In the genomic region with DNA sequence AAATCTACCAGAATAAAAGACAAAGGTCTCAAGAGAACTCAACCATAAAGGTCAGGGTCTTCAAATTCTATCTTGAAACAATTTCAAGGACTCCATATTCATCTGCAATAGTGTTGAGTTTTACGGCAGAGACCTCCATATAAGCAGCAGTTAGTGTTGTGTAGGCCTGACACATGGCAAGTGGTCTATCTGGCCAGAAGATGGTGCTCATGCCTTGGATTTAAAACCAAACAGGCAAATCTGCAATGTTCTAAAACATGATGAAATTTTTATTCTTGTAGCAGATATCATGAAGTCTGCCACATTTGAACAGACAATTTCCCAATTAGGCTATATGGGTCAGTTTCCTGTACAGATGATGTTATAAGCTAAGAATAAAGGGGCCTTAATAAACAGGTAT, we compare ENCODE assay signal across 9 mouse cellular contexts. TPM values are rescaled to one million over a fixed set of nuclear protein-coding genes. Genes with fewer than 3 reads are reported as not detected.
A peak's percentile ranks its signal among the peaks of the same experiment; 100 is the strongest.
DNase-seq lines count a peak whose midpoint lies in the region; ATAC-seq and TF ChIP-seq lines count a peak whose summit lies in the region.
"Had no signal": no experiment of that assay in that cellular context is flagged by ENCODE, and none has a peak within 500 bp of the region (broad histone marks: within the 10 kb centered on the region; RNA-seq: fewer than 3 reads in every experiment).

No protein-coding gene starts in this region.

- ATAC-seq in intestine, postnatal 0 days, result no peak
- ATAC-seq in intestine, embryonic 15.5 days, result no peak
- no peak for ATAC-seq in forebrain, embryonic 12.5 days (ENCODE audit: low FRiP score)

- H3K4me3 ChIP-seq in intestine, postnatal 0 days (ENCODE audit: low read depth, low read length), result no peak overlapping the region
- H3K4me3 ChIP-seq in intestine, embryonic 15.5 days (replicated peaks), result no peak overlapping the region
- no peak overlapping the region for H3K4me3 ChIP-seq in forebrain, embryonic 12.5 days (replicated peaks)
- H3K4me3 ChIP-seq: embryonic facial prominence, embryonic 15.5 days had no signal

- 61% methylated on average over 1 of the region's 1 CpGs for WGBS in intestine, postnatal 0 days
- 72% methylated on average over 1 of the region's 1 CpGs for WGBS in intestine, embryonic 15.5 days
- WGBS in forebrain, embryonic 12.5 days, result 91% methylated on average over 1 of the region's 1 CpGs

- no peaks in the 10 kb centered on the region for H3K27me3 ChIP-seq in intestine, postnatal 0 days (replicated peaks; ENCODE audit: control insufficient read depth, insufficient read depth, low read length)
- no peaks in the 10 kb centered on the region for H3K27me3 ChIP-seq in intestine, embryonic 15.5 days (replicated peaks)
- no peaks in the 10 kb centered on the region for H3K27me3 ChIP-seq in forebrain, embryonic 12.5 days
- H3K27me3 ChIP-seq: embryonic facial prominence, embryonic 15.5 days had no signal

- TF ChIP-seq CTCF in intestine, postnatal 0 days (IDR thresholded peaks at IDR 0.05; ENCODE audit: low read depth), result peak; percentile 61

- no peak overlapping the region for H3K27ac ChIP-seq in intestine, postnatal 0 days (ENCODE audit: low read depth, low read length)
- H3K27ac ChIP-seq in intestine, embryonic 15.5 days, result no peak overlapping the region
- H3K27ac ChIP-seq in forebrain, embryonic 12.5 days, result no peak overlapping the region
- H3K27ac ChIP-seq: embryonic facial prominence, embryonic 15.5 days had no signal

- 0 out of 2 replicates have a peak, but pooled peaks cover under 1% of the 10 kb centered on the region for H3K36me3 ChIP-seq in intestine, postnatal 0 days (ENCODE audit: control insufficient read depth, insufficient read depth)
- 0 out of 2 replicates have a peak, but pooled peaks cover under 1% of the 10 kb centered on the region for H3K36me3 ChIP-seq in intestine, embryonic 15.5 days
- H3K36me3 ChIP-seq in forebrain, embryonic 12.5 days (replicated peaks), result peaks cover under 1% of the 10 kb centered on the region; the same call in 1 of the 2 replicates

- H3K4me1 ChIP-seq in intestine, postnatal 0 days (replicated peaks; ENCODE audit: control insufficient read depth, insufficient read depth, low read length), result peaks cover 6% of the 10 kb centered on the region
- H3K4me1 ChIP-seq in intestine, embryonic 15.5 days (replicated peaks), result peaks cover 4% of the 10 kb centered on the region; the same call in 1 of the 2 replicates
- peaks cover 18% of the 10 kb centered on the region for H3K4me1 ChIP-seq in forebrain, embryonic 12.5 days

- H3K4me2 ChIP-seq in intestine, postnatal 0 days (replicated peaks; ENCODE audit: low read depth), result no peak overlapping the region
- no peak overlapping the region for H3K4me2 ChIP-seq in intestine, embryonic 15.5 days (replicated peaks)
- no peak overlapping the region for H3K4me2 ChIP-seq in forebrain, embryonic 12.5 days
- H3K4me2 ChIP-seq: embryonic facial prominence, embryonic 15.5 days had no signal

- DNase-seq in B cell, adult 2 months, result peak; percentile 25 to 33
- peak; percentile 31 for DNase-seq in MEL-GATA-1-ER (ENCODE audit: extremely low read depth, low read depth)
- DNase-seq in kidney, postnatal 4 days, result peak; percentile 15 to 16
- no peak for DNase-seq in spleen, adult 12 weeks (ENCODE audit: low spot score)
- no peak for DNase-seq in ovary, postnatal 10 days (ENCODE audit: low spot score)

- no peaks in the 10 kb centered on the region for H3K9me3 ChIP-seq in intestine, postnatal 0 days (ENCODE audit: control insufficient read depth)
- no peaks in the 10 kb centered on the region for H3K9me3 ChIP-seq in intestine, embryonic 15.5 days
- no peaks in the 10 kb centered on the region for H3K9me3 ChIP-seq in forebrain, embryonic 12.5 days
- H3K9me3 ChIP-seq: embryonic facial prominence, embryonic 15.5 days had no signal

- no peak overlapping the region for H3K9ac ChIP-seq in intestine, postnatal 0 days (ENCODE audit: low read depth, low read length)
- H3K9ac ChIP-seq in intestine, embryonic 15.5 days, result no peak overlapping the region
- H3K9ac ChIP-seq in forebrain, embryonic 12.5 days, result no peak overlapping the region
- H3K9ac ChIP-seq: embryonic facial prominence, embryonic 15.5 days had no signal

RNA-seq across cellular contexts. Expression of gene Uqcrc2, which starts 2.5 kb away (rescaled TPM):
- polyA plus RNA-seq in intestine, postnatal 0 days (2015; fragmentation: Nextera tagmentation; extraction: Ambion mirVana), result 246 and 267 TPM in 2 replicates
- 295 and 299 TPM in 2 replicates for polyA plus RNA-seq in intestine, embryonic 15.5 days (2015; fragmentation: Nextera tagmentation; extraction: Ambion mirVana)
- 178 and 183 TPM in 2 replicates for polyA plus RNA-seq in forebrain, embryonic 12.5 days (2016; fragmentation: Nextera tagmentation; extraction: Ambion mirVana)

RNA-seq across cellular contexts. Expression of gene Pdzd9, which starts 37.6 kb away (rescaled TPM):
- 0.33 and 0.68 TPM in 2 replicates for polyA plus RNA-seq in intestine, postnatal 0 days (2015; fragmentation: Nextera tagmentation; extraction: Ambion mirVana)
- 0.35 and 0.39 TPM in 2 replicates for polyA plus RNA-seq in intestine, embryonic 15.5 days (2015; fragmentation: Nextera tagmentation; extraction: Ambion mirVana)
- 0.44 and 0.50 TPM in 2 replicates for polyA plus RNA-seq in forebrain, embryonic 12.5 days (2016; fragmentation: Nextera tagmentation; extraction: Ambion mirVana)

RNA-seq across cellular contexts. Expression of gene Mosmo, which starts 44.9 kb away (rescaled TPM):
- 7.0 and 7.4 TPM in 2 replicates for polyA plus RNA-seq in intestine, postnatal 0 days (2015; fragmentation: Nextera tagmentation; extraction: Ambion mirVana)
- polyA plus RNA-seq in intestine, embryonic 15.5 days (2015; fragmentation: Nextera tagmentation; extraction: Ambion mirVana), result 10.4 and 11.0 TPM in 2 replicates
- 17.4 and 18.1 TPM in 2 replicates for polyA plus RNA-seq in forebrain, embryonic 12.5 days (2016; fragmentation: Nextera tagmentation; extraction: Ambion mirVana)

Comparison
In these comparisons a context has a peak if more than half of its experiments do, and no peak if none do; other contexts are left out.
1. DNase-seq: peak in B cell, adult 2 months (2 of 2), MEL-GATA-1-ER (single experiment) and kidney, postnatal 4 days (2 of 2); none in spleen, adult 12 weeks (single experiment) and ovary, postnatal 10 days (single experiment).